Mouse (Mus musculus) brain, adult 2 months (tissue): Measurements from ENCODE around the gene Rasgrp1.

Experiments
- DNase-seq: peaks from one replicate; pipeline ENCODE4 v3.0.0; 2011; ENCODE audit warnings: low read depth, low spot score

Rasgrp1 gene

GRCm38 (mm10) chr2:117250001-117250510 is 92.7 kb downstream of the Rasgrp1 start:
- DNase-seq = no peak

DNA sequence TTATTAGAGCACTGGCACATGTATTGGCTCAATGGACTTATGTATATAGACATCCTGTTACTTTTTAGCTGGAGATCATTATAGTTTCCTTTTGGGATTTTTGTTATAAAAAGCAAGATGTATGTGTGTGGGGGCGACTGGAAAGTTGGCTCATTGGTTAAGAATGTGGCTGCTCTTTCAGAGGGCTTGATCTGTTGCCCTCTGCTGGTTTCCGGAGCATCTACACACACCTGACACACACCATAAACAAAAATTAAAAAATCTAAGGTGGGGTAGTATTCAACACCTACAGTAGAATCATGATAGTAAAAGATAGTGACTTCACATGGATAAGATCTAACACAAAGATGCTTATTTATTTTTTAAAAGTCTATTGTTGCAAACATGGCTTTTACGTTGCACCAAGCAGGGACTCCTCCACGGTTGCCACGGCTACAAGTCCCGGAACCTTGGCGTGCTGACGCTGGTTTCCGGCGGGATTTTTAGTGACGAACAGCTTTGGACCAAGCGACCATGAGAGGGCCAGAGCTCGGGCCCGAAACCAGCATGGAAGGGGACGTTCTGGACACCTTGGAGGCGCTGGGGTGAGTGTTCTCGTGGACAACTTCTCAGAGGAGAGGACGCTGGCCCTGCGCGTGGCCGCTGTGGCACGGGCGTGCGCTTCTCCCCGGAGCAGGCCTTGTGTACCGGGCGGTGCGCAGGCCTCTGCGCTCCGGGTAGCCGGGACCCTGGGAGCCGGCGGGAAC is 93.4 kb downstream of the Rasgrp1 start, which contains the start of gene Fam98b:
Gene Fam98b (plus strand): TSS at position 485 of the 746 bp plus-strand sequence.
- DNase-seq = peak; percentile 96

- peak; percentile 15 for DNase-seq
Observed at GRCm38 (mm10) chr2:117241953-117242352, 100.8 kb downstream of the Rasgrp1 start.

DNA sequence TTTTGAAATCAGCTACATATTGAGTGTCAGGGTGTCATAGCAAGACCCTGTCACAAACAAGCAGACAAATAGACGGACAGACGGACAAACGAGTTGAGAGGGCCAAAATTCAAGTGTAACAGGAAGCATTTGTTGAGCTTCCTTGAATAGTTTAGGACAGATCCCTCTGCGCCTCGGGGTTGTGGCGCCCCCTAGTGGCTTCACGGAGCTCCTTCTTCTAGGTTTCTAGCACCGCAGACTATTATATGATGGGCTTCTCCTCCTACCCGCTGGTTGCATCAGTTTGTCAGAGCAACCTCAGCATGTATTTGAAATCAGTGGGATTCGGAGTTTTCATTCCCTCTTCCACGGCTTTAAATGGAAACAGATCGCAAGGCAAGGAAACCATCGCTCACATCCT is 111.5 kb downstream of the Rasgrp1 start:
- DNase-seq = peak; percentile 91

DNA sequence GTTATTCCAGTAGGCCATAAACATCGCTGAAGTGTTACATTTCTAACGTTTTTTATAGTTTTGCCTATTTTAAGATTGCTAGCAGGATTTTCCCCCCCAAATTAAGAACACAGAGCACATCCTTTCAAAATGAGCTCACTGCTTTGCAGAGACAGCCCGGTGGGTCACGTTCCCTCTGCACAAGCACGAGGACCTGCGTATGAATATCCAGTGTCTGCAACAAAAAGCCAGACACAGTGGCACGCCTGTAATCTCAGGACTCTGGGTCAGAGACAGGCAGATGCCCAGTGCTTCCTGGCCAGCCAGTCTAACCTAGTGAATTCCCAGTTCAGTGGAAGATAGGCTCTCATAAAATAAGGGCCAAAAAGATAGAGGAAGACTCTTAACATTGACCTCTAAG is 112.5 kb downstream of the Rasgrp1 start:
- DNase-seq = no peak
